Mouse (Mus musculus) heart, embryonic 15.5 days (tissue): ENCODE results near the gene Bsx. TPM values are rescaled to one million over a fixed set of nuclear protein-coding genes. Genes with fewer than 3 reads are reported as not detected.

ENCODE experiments used
- ATAC-seq: fragments of 200-750 bp; cut with Nextera tagmentation; replicated peaks from 2 replicates; pipeline ENCODE4 v1.8.0; 2017; ENCODE audit warnings: low read depth, moderate TSS enrichment; ENCODE audit not compliant: insufficient number of reproducible peaks, insufficient read depth, low FRiP score
- H3K27ac ChIP-seq: fragments of 300-500 bp; sonication (generic); 2 replicates; pipeline ENCODE4 v1.5.1; 2015; ENCODE audit warnings: mild to moderate bottlenecking, inconsistent platforms
- H3K27me3 ChIP-seq: fragments of 300-500 bp; sonication (generic); 2 replicates; pipeline ENCODE4 v1.6.1; 2015; ENCODE audit warnings: inconsistent platforms
- H3K36me3 ChIP-seq: fragments of 300-500 bp; sonication (generic); 2 replicates; pipeline ENCODE4 v1.6.1; 2015; ENCODE audit warnings: mild to moderate bottlenecking, inconsistent platforms
- H3K4me1 ChIP-seq: fragments of 300-500 bp; sonication (generic); replicated peaks from 2 replicates; pipeline ENCODE4 v1.6.1; 2015; ENCODE audit warnings: inconsistent platforms
- H3K4me2 ChIP-seq: fragments of 300-500 bp; sonication (generic); 2 replicates; pipeline ENCODE4 v1.6.1; 2015; ENCODE audit warnings: inconsistent platforms, mild to moderate bottlenecking, moderate library complexity
- H3K4me3 ChIP-seq: fragments of 300-500 bp; sonication (generic); 2 replicates; pipeline ENCODE4 v1.5.1; 2015; ENCODE audit warnings: mild to moderate bottlenecking, inconsistent platforms
- H3K9ac ChIP-seq: fragments of 300-500 bp; sonication (generic); 2 replicates; pipeline ENCODE4 v1.6.1; 2015; ENCODE audit warnings: mild to moderate bottlenecking, inconsistent platforms
- H3K9me3 ChIP-seq: fragments of 300-500 bp; sonication (generic); replicated peaks from 2 replicates; pipeline ENCODE4 v1.6.1; 2016; ENCODE audit warnings: inconsistent platforms
- WGBS: fragments of 180-500 bp; shearing (Covaris S2); methylation state at CpG from one replicate; pipeline ENCODE4 v1.1.7; 2015; ENCODE audit warnings: mixed read lengths; 5-methylcytosine and 5-hydroxymethylcytosine counted together
- polyA plus RNA-seq: library from polyadenylated mRNA; unstranded; fragments of >200 nt; fragmentation: Nextera tagmentation; extraction: Ambion mirVana; gene quantifications from 2 replicates; pipeline ENCODE4 v1.2.1, GENCODE M21; 2015

Bsx gene
- polyA plus RNA-seq, 1 experiment from 2014 or later = not detected

DNA sequence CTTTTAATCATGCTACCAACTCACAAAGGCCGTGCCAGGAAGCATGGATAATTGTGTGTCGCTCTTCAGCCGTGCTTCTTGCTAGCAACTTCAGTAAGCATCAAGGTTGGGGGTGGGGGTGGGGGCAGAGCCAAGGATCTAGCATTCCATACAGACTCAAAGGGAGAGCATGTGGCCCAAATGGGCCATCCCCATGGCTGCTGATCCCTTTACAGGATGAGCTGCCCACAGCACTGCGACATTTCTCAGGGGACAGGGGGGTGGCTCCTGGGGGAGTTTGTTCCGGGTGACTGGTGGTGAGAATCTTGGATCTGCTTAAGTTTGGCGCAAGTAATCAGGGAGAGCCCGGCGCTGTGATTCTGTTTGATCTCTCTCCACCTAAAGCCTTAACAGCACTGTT, 33.5 kb downstream of the Bsx start:
- Histone ChIP-seq H3K27ac (no peak overlapping the region), H3K4me3 (no peak overlapping the region), H3K9ac (no peak overlapping the region), H3K27me3 (peaks cover 6% of the 10 kb centered on the region), H3K4me2 (no peak overlapping the region), H3K9me3 (no peaks in the 10 kb centered on the region), H3K4me1 (no peaks in the 10 kb centered on the region), H3K36me3 (no peaks in the 10 kb centered on the region)
- ATAC-seq = no peak
- WGBS = 32% methylated on average over 8 of the region's 8 CpGs

- no peaks in the 10 kb centered on the region for H3K4me1 ChIP-seq
- H3K9ac ChIP-seq = no peak overlapping the region
- no peak overlapping the region for H3K4me3 ChIP-seq
- H3K9me3 ChIP-seq = no peaks in the 10 kb centered on the region
- no peak for ATAC-seq
- no peak overlapping the region for H3K27ac ChIP-seq
- H3K4me2 ChIP-seq = no peak overlapping the region
- H3K27me3 ChIP-seq = peaks cover 6% of the 10 kb centered on the region
- WGBS = 78% methylated on average over 8 of the region's 8 CpGs
- no peaks in the 10 kb centered on the region for H3K36me3 ChIP-seq
Measured at GRCm38 (mm10) chr9:40908411-40908810, 34.5 kb downstream of the Bsx start.

GRCm38 (mm10) chr9:40908915-40909314, 35.0 kb downstream of the Bsx start:
- WGBS = 71% methylated on average over 7 of the region's 7 CpGs
- ATAC-seq = no peak
- Histone ChIP-seq H3K4me2 (no peak overlapping the region), H3K27ac (no peak overlapping the region), H3K4me1 (no peaks in the 10 kb centered on the region), H3K27me3 (peaks cover 6% of the 10 kb centered on the region), H3K9ac (no peak overlapping the region), H3K4me3 (no peak overlapping the region), H3K9me3 (no peaks in the 10 kb centered on the region), H3K36me3 (no peaks in the 10 kb centered on the region)

DNA sequence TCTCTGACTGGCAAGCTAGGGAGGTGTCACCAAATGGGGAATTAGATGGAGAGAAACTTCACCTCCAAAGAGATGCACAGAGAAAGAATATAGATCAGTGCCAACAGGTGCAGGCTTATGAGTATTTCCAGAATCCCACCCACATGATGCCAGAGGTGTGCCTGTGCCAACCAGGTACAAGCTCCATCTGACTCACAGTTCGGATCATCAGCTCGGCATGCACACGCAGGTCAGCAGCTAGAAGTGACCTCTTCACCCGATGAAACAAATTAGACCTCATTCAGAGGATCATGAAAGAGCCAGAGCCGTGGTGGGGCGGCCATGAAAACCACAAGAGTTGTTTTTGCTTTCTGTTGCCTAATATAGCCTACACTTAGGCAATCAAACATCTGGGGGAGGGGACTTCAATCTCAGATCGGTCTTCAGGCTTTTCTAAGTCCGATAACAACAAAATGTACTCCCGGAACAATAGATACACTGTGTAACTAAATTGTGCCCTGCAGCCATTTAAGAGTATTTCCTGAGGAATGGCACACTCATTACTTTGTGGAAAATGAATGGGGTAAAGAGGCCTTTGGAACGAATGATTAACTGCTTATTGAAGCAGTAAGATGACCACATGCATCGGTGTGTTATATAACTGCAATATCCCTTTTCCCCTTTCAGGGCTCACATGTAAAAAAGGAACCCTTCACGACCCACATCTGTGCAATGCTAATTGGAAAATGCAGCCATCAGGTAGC, 44.1 kb downstream of the Bsx start:
- no peaks in the 10 kb centered on the region for H3K9me3 ChIP-seq
- H3K4me2 ChIP-seq = no peak overlapping the region
- WGBS = 62% methylated on average over 12 of the region's 12 CpGs
- H3K27me3 ChIP-seq = no peaks in the 10 kb centered on the region
- H3K9ac ChIP-seq = no peak overlapping the region
- no peaks in the 10 kb centered on the region for H3K4me1 ChIP-seq
- no peak for ATAC-seq
- H3K36me3 ChIP-seq = no peaks in the 10 kb centered on the region
- no peak overlapping the region for H3K4me3 ChIP-seq
- H3K27ac ChIP-seq = no peak overlapping the region

GRCm38 (mm10) chr9:40927351-40927980, 53.5 kb downstream of the Bsx start:
- no peak overlapping the region for H3K9ac ChIP-seq
- WGBS = 80% methylated on average over 17 of the region's 17 CpGs
- no peak overlapping the region for H3K4me3 ChIP-seq
- H3K36me3 ChIP-seq = no peaks in the 10 kb centered on the region
- H3K27ac ChIP-seq = no peak overlapping the region
- H3K4me1 ChIP-seq = no peaks in the 10 kb centered on the region
- no peak for ATAC-seq
- H3K4me2 ChIP-seq = no peak overlapping the region
- no peaks in the 10 kb centered on the region for H3K27me3 ChIP-seq
- no peaks in the 10 kb centered on the region for H3K9me3 ChIP-seq

Other genes with a start within 250 kb of the Bsx start
- gene Gm21915, start 203.5 kb upstream of the Bsx start, polyA plus RNA-seq = not detected in 2 replicates
- 7.9 and 9.8 TPM in 2 replicates for gene Clmp, start 188.2 kb upstream of the Bsx start, polyA plus RNA-seq
- 1,867 and 1,945 TPM in 2 replicates for gene Hspa8, start 73.1 kb upstream of the Bsx start, polyA plus RNA-seq
- gene Jhy, start 90.0 kb downstream of the Bsx start, polyA plus RNA-seq = not detected in 2 replicates
- gene Crtam, start 130.5 kb downstream of the Bsx start, polyA plus RNA-seq = 0.09 TPM in 1 of 2 replicates, not detected in the other